Mouse (Mus musculus) lung, postnatal 0 days (tissue): ENCODE measurements around the gene Tbcd.

Experiments used
- CTCF ChIP-seq: IDR thresholded peaks from 2 replicates; pipeline ENCODE4 v1.5.1; 2016; ENCODE audit warnings: antibody characterized with exemption, mild to moderate bottlenecking
- EP300 ChIP-seq: IDR thresholded peaks from 2 replicates; pipeline ENCODE4 v1.6.1; 2016; ENCODE audit warnings: antibody characterized with exemption, mild to moderate bottlenecking, control low read depth

GRCm38 (mm10) chr11:121520761-121521160, 69.0 kb downstream of the Tbcd start:
- TF ChIP-seq CTCF: no peak
- no peak for TF ChIP-seq EP300
